Mouse (Mus musculus): Measurements from ENCODE around the gene Gm11555.
"Not testable (repeated sequence)": the region's sequence is repeated elsewhere in the genome, so short reads cannot be mapped to it uniquely, and the experiment has no call there.

- not testable (repeated sequence) for TF ChIP-seq POLR2A (IDR thresholded peaks at IDR 0.05; ENCODE audit: low read depth, low read length); CTCF (IDR thresholded peaks at IDR 0.05; ENCODE audit: extremely low read depth, insufficient read length, insufficient replicate concordance, low read depth, low read length)
Measured at GRCm38 (mm10) chr11:99610089-99610488, 39.9 kb downstream of the Gm11555 start, which contains the start of gene Gm11937.

Measured in small intestine, adult 2 months (tissue).